Mouse (Mus musculus) liver, postnatal 0 days (tissue): ENCODE measurements around the gene Nup205. TPM values are rescaled to one million over a fixed set of nuclear protein-coding genes. Genes with fewer than 3 reads are reported as not detected.
A peak's percentile ranks its signal among the peaks of the same experiment; 100 is the strongest.
"Not testable (repeated sequence)": the region's sequence is repeated elsewhere in the genome, so short reads cannot be mapped to it uniquely, and the experiment has no call there.

Experiments used
- ATAC-seq: fragments of 200-750 bp; cut with Nextera tagmentation; 2 replicates; pipeline ENCODE4 v1.8.0; 2017; ENCODE audit warnings: mild to moderate bottlenecking, moderate library complexity
- DNase-seq: peaks from one replicate; pipeline ENCODE4 v3.0.0-alpha.2; 2016
- H3K27ac ChIP-seq: fragments of 300-500 bp; sonication (generic); 2 replicates; pipeline ENCODE4 v1.5.1; 2014; ENCODE audit warnings: antibody characterized with exemption, moderate library complexity, mild to moderate bottlenecking, low read depth
- H3K27me3 ChIP-seq: fragments of 300-500 bp; sonication (generic); 2 replicates; pipeline ENCODE4 v1.6.1; 2014; ENCODE audit warnings: low read length, control low read depth, mixed read lengths; ENCODE audit not compliant: insufficient read depth
- H3K36me3 ChIP-seq: fragments of 300-500 bp; sonication (generic); replicated peaks from 2 replicates; pipeline ENCODE4 v1.6.1; 2014; ENCODE audit warnings: mild to moderate bottlenecking, control low read depth, low read length, moderate library complexity, mixed read lengths; ENCODE audit not compliant: insufficient read depth
- H3K4me1 ChIP-seq: fragments of 300-500 bp; sonication (generic); 2 replicates; pipeline ENCODE4 v1.6.1; 2014; ENCODE audit warnings: antibody characterized with exemption, mild to moderate bottlenecking, control low read depth; ENCODE audit not compliant: insufficient read depth
- H3K4me2 ChIP-seq: fragments of 300-500 bp; sonication (generic); 2 replicates; pipeline ENCODE4 v1.6.1; 2014; ENCODE audit warnings: low read depth, mild to moderate bottlenecking, low read length, moderate library complexity, mixed read lengths
- H3K4me3 ChIP-seq: fragments of 300-500 bp; sonication (generic); 2 replicates; pipeline ENCODE4 v1.5.1; 2014; ENCODE audit warnings: low read depth, low read length
- H3K9ac ChIP-seq: fragments of 300-500 bp; sonication (generic); replicated peaks from 2 replicates; pipeline ENCODE4 v1.6.1; 2014; ENCODE audit warnings: mild to moderate bottlenecking, moderate library complexity
- H3K9me3 ChIP-seq: fragments of 300-500 bp; sonication (generic); 2 replicates; pipeline ENCODE4 v1.6.1; 2016; ENCODE audit warnings: mild to moderate bottlenecking, control low read depth, low read length, mixed read lengths
- CTCF ChIP-seq: sonication (generic); IDR thresholded peaks from 2 replicates; pipeline ENCODE4 v1.5.1; 2016; ENCODE audit warnings: antibody characterized with exemption, low read depth
- EP300 ChIP-seq: IDR thresholded peaks from 2 replicates; pipeline ENCODE4 v1.6.1; 2016; ENCODE audit warnings: antibody characterized with exemption, low read depth, mild to moderate bottlenecking
- WGBS: fragments of 180-500 bp; shearing (Covaris S2); extraction: QIAGEN DNeasy Blood & Tissue Kit; methylation state at CpG from one replicate; pipeline ENCODE4 v1.1.7; 2014; ENCODE audit not compliant: insufficient replicate concordance; 5-methylcytosine and 5-hydroxymethylcytosine counted together
- polyA plus RNA-seq: library from polyadenylated mRNA; unstranded; fragments of >200 nt; fragmentation: Nextera tagmentation; extraction: Ambion mirVana; gene quantifications from 2 replicates; pipeline ENCODE4 v1.2.1, GENCODE M21; 2015

Gene Nup205
- polyA plus RNA-seq, 1 experiment from 2014 or later, result 6.3 TPM

GRCm38 (mm10) chr6:35145569-35145968, 31.7 kb upstream of the Nup205 start:
- DNase-seq (no peak), ATAC-seq (no peak)
- Histone ChIP-seq H3K4me3 (no peak overlapping the region), H3K27ac (no peak overlapping the region), H3K9ac (no peak overlapping the region), H3K27me3 (no peaks in the 10 kb centered on the region), H3K4me2 (no peak overlapping the region), H3K4me1 (no peaks in the 10 kb centered on the region), H3K36me3 (no peaks in the 10 kb centered on the region), H3K9me3 (peaks cover 12% of the 10 kb centered on the region)
- TF ChIP-seq EP300 (no peak), CTCF (peak; percentile 40)
- 84% methylated on average over 2 of the region's 2 CpGs for WGBS

- DNase-seq (no peak), ATAC-seq (no peak)
- Histone ChIP-seq H3K4me1 (no peaks in the 10 kb centered on the region), H3K9ac (no peak overlapping the region), H3K4me3 (no peak overlapping the region), H3K36me3 (no peaks in the 10 kb centered on the region), H3K4me2 (no peak overlapping the region), H3K27ac (no peak overlapping the region), H3K27me3 (no peaks in the 10 kb centered on the region), H3K9me3 (peaks cover 12% of the 10 kb centered on the region)
- WGBS, result 72% methylated on average over 3 of the region's 3 CpGs
- TF ChIP-seq EP300, result no peak
- no peak for TF ChIP-seq CTCF
Measured at GRCm38 (mm10) chr6:35147726-35148422, 29.3 kb upstream of the Nup205 start.

GRCm38 (mm10) chr6:35154540-35154939, 22.7 kb upstream of the Nup205 start:
- Histone ChIP-seq H3K27me3 (no peaks in the 10 kb centered on the region), H3K27ac (no peak overlapping the region), H3K4me1 (no peaks in the 10 kb centered on the region), H3K4me2 (no peak overlapping the region), H3K4me3 (no peak overlapping the region), H3K9me3 (no peaks in the 10 kb centered on the region), H3K36me3 (no peaks in the 10 kb centered on the region), H3K9ac (no peak overlapping the region)
- no peak for TF ChIP-seq EP300
- TF ChIP-seq CTCF, result no peak
- ATAC-seq (no peak), DNase-seq (no peak)

- DNase-seq (no peak), ATAC-seq (no peak)
- TF ChIP-seq EP300, result no peak
- no peak for TF ChIP-seq CTCF
- H3K9ac ChIP-seq, result no peak overlapping the region
- H3K4me1 ChIP-seq, result peaks cover 7% of the 10 kb centered on the region; the same call in 1 of the 2 replicates
- no peaks in the 10 kb centered on the region for H3K27me3 ChIP-seq
- no peaks in the 10 kb centered on the region for H3K9me3 ChIP-seq
- H3K4me3 ChIP-seq, result no peak overlapping the region
- H3K36me3 ChIP-seq, result no peaks in the 10 kb centered on the region
- 50% methylated on average over 4 of the region's 4 CpGs for WGBS
- no peak overlapping the region for H3K4me2 ChIP-seq
- H3K27ac ChIP-seq, result no peak overlapping the region
Measured at GRCm38 (mm10) chr6:35169250-35169649, 8.0 kb upstream of the Nup205 start.

- H3K4me3 ChIP-seq, H3K27me3 ChIP-seq, H3K4me1 ChIP-seq, ATAC-seq, DNase-seq, H3K27ac ChIP-seq, H3K9me3 ChIP-seq, H3K36me3 ChIP-seq, H3K9ac ChIP-seq, H3K4me2 ChIP-seq: not testable (repeated sequence)
- peak; percentile 37 for TF ChIP-seq CTCF
- WGBS, result 62% methylated on average over 3 of the region's 3 CpGs
Measured at GRCm38 (mm10) chr6:35172028-35172427, 5.2 kb upstream of the Nup205 start.

GRCm38 (mm10) chr6:35173181-35173580, 4.0 kb upstream of the Nup205 start:
- H3K4me1 ChIP-seq, result peaks cover 11% of the 10 kb centered on the region; the same call in 1 of the 2 replicates
- no peaks in the 10 kb centered on the region for H3K36me3 ChIP-seq
- DNase-seq, result no peak
- no peaks in the 10 kb centered on the region for H3K9me3 ChIP-seq
- H3K27me3 ChIP-seq, result no peaks in the 10 kb centered on the region
- no peak for ATAC-seq
- no peak overlapping the region for H3K4me3 ChIP-seq
- no peak overlapping the region for H3K9ac ChIP-seq
- TF ChIP-seq CTCF (no peak), EP300 (no peak)
- WGBS, result 79% methylated on average over 4 of the region's 4 CpGs
- H3K4me2 ChIP-seq, result no peak overlapping the region
- H3K27ac ChIP-seq, result no peak overlapping the region
